Mouse (Mus musculus) midbrain, embryonic 11.5 days (tissue): ENCODE measurements at regions not wholly inside any gene's neighbourhood (a gene's known extent, or its start where the extent isn't known, plus 50 kb on each side); places are given as distances from the start of the nearest gene placed in this dataset.

Experiments used
- ATAC-seq: fragments of 200-750 bp; cut with Nextera tagmentation; 2 replicates; pipeline ENCODE4 v1.8.0; 2017; ENCODE audit warnings: moderate TSS enrichment, moderate library complexity; ENCODE audit not compliant: low FRiP score
- DNase-seq: peaks from one replicate; pipeline ENCODE4 v3.0.0; 2015; ENCODE audit warnings: low spot score; ENCODE audit errors: missing footprints
- H3K27ac ChIP-seq: fragments of 300-500 bp; sonication (generic); 2 replicates; pipeline ENCODE4 v1.5.1; 2014; ENCODE audit warnings: low read depth, low read length
- H3K27me3 ChIP-seq: fragments of 300-500 bp; sonication (generic); 2 replicates; pipeline ENCODE4 v1.6.1; 2014; ENCODE audit warnings: mild to moderate bottlenecking, low read length, moderate library complexity, mixed read lengths; ENCODE audit not compliant: control insufficient read depth, insufficient read depth
- H3K36me3 ChIP-seq: fragments of 300-500 bp; sonication (generic); 2 replicates; pipeline ENCODE4 v1.6.1; 2014; ENCODE audit warnings: mild to moderate bottlenecking, low read length, moderate library complexity, mixed read lengths; ENCODE audit not compliant: control insufficient read depth, insufficient read depth
- H3K4me1 ChIP-seq: fragments of 300-500 bp; sonication (generic); 2 replicates; pipeline ENCODE4 v1.6.1; 2014; ENCODE audit warnings: low read length; ENCODE audit not compliant: control insufficient read depth, insufficient read depth
- H3K4me2 ChIP-seq: fragments of 300-500 bp; sonication (generic); 2 replicates; pipeline ENCODE4 v1.6.1; 2014; ENCODE audit warnings: mild to moderate bottlenecking, moderate library complexity
- H3K4me3 ChIP-seq: fragments of 300-500 bp; sonication (generic); 2 replicates; pipeline ENCODE4 v1.5.1; 2014; ENCODE audit warnings: low read depth, low read length
- H3K9ac ChIP-seq: fragments of 300-500 bp; sonication (generic); 2 replicates; pipeline ENCODE4 v1.6.1; 2014; ENCODE audit warnings: low read length
- H3K9me3 ChIP-seq: fragments of 300-500 bp; sonication (generic); 2 replicates; pipeline ENCODE4 v1.6.1; 2016; ENCODE audit warnings: low read length; ENCODE audit not compliant: control insufficient read depth
- WGBS: fragments of 180-500 bp; shearing (Covaris S2); extraction: QIAGEN DNeasy Blood & Tissue Kit; methylation state at CpG from one replicate; pipeline ENCODE4 v1.1.7; 2014; 5-methylcytosine and 5-hydroxymethylcytosine counted together

GRCm38 (mm10) chr6:15501063-15501462, 219.4 kb upstream of the Mdfic start:
- no peak for ATAC-seq
- no peak overlapping the region for H3K9ac ChIP-seq
- no peaks in the 10 kb centered on the region for H3K27me3 ChIP-seq
- no peak overlapping the region for H3K27ac ChIP-seq
- no peak overlapping the region for H3K4me2 ChIP-seq
- 86% methylated on average over 4 of the region's 4 CpGs for WGBS
- H3K36me3 ChIP-seq: no peaks in the 10 kb centered on the region
- H3K4me1 ChIP-seq: no peaks in the 10 kb centered on the region
- H3K4me3 ChIP-seq: no peak overlapping the region
- no peak for DNase-seq
- no peaks in the 10 kb centered on the region for H3K9me3 ChIP-seq

GRCm38 (mm10) chr6:15509314-15509713, 211.1 kb upstream of the Mdfic start:
- H3K4me3 ChIP-seq: no peak overlapping the region
- no peak overlapping the region for H3K9ac ChIP-seq
- no peak for DNase-seq
- no peak overlapping the region for H3K27ac ChIP-seq
- H3K27me3 ChIP-seq: no peaks in the 10 kb centered on the region
- no peak for ATAC-seq
- H3K4me2 ChIP-seq: no peak overlapping the region
- H3K4me1 ChIP-seq: no peaks in the 10 kb centered on the region
- 78% methylated on average over 2 of the region's 2 CpGs for WGBS
- no peaks in the 10 kb centered on the region for H3K36me3 ChIP-seq
- H3K9me3 ChIP-seq: no peaks in the 10 kb centered on the region

GRCm38 (mm10) chr6:15537279-15537678, 183.2 kb upstream of the Mdfic start:
- no peak for ATAC-seq
- Histone ChIP-seq H3K9ac (no peak overlapping the region), H3K27me3 (no peaks in the 10 kb centered on the region), H3K27ac (no peak overlapping the region), H3K4me1 (no peaks in the 10 kb centered on the region), H3K4me3 (no peak overlapping the region), H3K36me3 (no peaks in the 10 kb centered on the region), H3K9me3 (no peaks in the 10 kb centered on the region), H3K4me2 (no peak overlapping the region)
- 91% methylated on average over 2 of the region's 2 CpGs for WGBS
- no peak for DNase-seq

GRCm38 (mm10) chr6:15541969-15542368, 178.5 kb upstream of the Mdfic start:
- Histone ChIP-seq H3K36me3 (no peaks in the 10 kb centered on the region), H3K4me3 (no peak overlapping the region), H3K9ac (no peak overlapping the region), H3K4me1 (no peaks in the 10 kb centered on the region), H3K4me2 (no peak overlapping the region), H3K9me3 (no peaks in the 10 kb centered on the region), H3K27ac (no peak overlapping the region), H3K27me3 (no peaks in the 10 kb centered on the region)
- 86% methylated on average over 4 of the region's 4 CpGs for WGBS
- DNase-seq (no peak), ATAC-seq (no peak)

GRCm38 (mm10) chr6:15543516-15544080, 176.9 kb upstream of the Mdfic start:
- Histone ChIP-seq H3K9ac (no peak overlapping the region), H3K4me1 (no peaks in the 10 kb centered on the region), H3K4me2 (no peak overlapping the region), H3K9me3 (no peaks in the 10 kb centered on the region), H3K36me3 (no peaks in the 10 kb centered on the region), H3K27me3 (no peaks in the 10 kb centered on the region), H3K4me3 (no peak overlapping the region), H3K27ac (no peak overlapping the region)
- no peak for ATAC-seq
- 94% methylated on average over 14 of the region's 14 CpGs for WGBS
- peak; percentile 71 for DNase-seq

- Histone ChIP-seq H3K4me2 (no peak overlapping the region), H3K27ac (no peak overlapping the region), H3K36me3 (no peaks in the 10 kb centered on the region), H3K4me1 (no peaks in the 10 kb centered on the region), H3K9me3 (no peaks in the 10 kb centered on the region), H3K27me3 (no peaks in the 10 kb centered on the region), H3K9ac (no peak overlapping the region), H3K4me3 (no peak overlapping the region)
- ATAC-seq (no peak), DNase-seq (no peak)
- WGBS: 93% methylated on average over 2 of the region's 2 CpGs
These were observed 171.6 kb upstream of the Mdfic start for GRCm38 (mm10) chr6:15548833-15549232.

GRCm38 (mm10) chr6:15592780-15593179, 127.7 kb upstream of the Mdfic start:
- 52% methylated on average over 1 of the region's 1 CpGs for WGBS
- ATAC-seq (no peak), DNase-seq (no peak)
- H3K27ac ChIP-seq: no peak overlapping the region
- H3K36me3 ChIP-seq: no peaks in the 10 kb centered on the region
- H3K9me3 ChIP-seq: no peaks in the 10 kb centered on the region
- H3K4me3 ChIP-seq: no peak overlapping the region
- no peak overlapping the region for H3K4me2 ChIP-seq
- no peaks in the 10 kb centered on the region for H3K27me3 ChIP-seq
- H3K9ac ChIP-seq: no peak overlapping the region
- no peaks in the 10 kb centered on the region for H3K4me1 ChIP-seq

GRCm38 (mm10) chr6:15597226-15597983, 123.1 kb upstream of the Mdfic start:
- Histone ChIP-seq H3K27me3 (no peaks in the 10 kb centered on the region), H3K4me3 (no peak overlapping the region), H3K27ac (no peak overlapping the region), H3K4me1 (no peaks in the 10 kb centered on the region), H3K9ac (no peak overlapping the region), H3K4me2 (no peak overlapping the region), H3K36me3 (no peaks in the 10 kb centered on the region), H3K9me3 (no peaks in the 10 kb centered on the region)
- WGBS: 81% methylated on average over 4 of the region's 4 CpGs
- DNase-seq (no peak), ATAC-seq (no peak)

GRCm38 (mm10) chr6:15610208-15610607, 110.3 kb upstream of the Mdfic start:
- ATAC-seq (no peak), DNase-seq (no peak)
- Histone ChIP-seq H3K4me1 (no peaks in the 10 kb centered on the region), H3K9ac (no peak overlapping the region), H3K9me3 (no peaks in the 10 kb centered on the region), H3K27me3 (no peaks in the 10 kb centered on the region), H3K4me3 (no peak overlapping the region), H3K27ac (no peak overlapping the region), H3K36me3 (no peaks in the 10 kb centered on the region), H3K4me2 (no peak overlapping the region)
